Mouse (Mus musculus): Measurements from ENCODE around the gene Znrf3. TPM values are rescaled to one million over a fixed set of nuclear protein-coding genes. Genes with fewer than 3 reads are reported as not detected.
"Not testable (repeated sequence)": the region's sequence is repeated elsewhere in the genome, so short reads cannot be mapped to it uniquely, and the experiment has no call there.

Gene Znrf3
- 9.2 and 10.8 TPM in 2 replicates for polyA plus RNA-seq (2015; fragmentation: Nextera tagmentation; extraction: Ambion mirVana)

- Histone ChIP-seq H3K27ac (peak within 1 kb of the TSS; percentile 63), H3K4me1 (peaks cover 33% of the 10 kb centered on the region), H3K9ac (peak within 1 kb of the TSS; percentile 78), H3K9me3 (replicated peaks) (no peaks in the 10 kb centered on the region), H3K4me3 (peak within 1 kb of the TSS; percentile 83), H3K27me3 (no peaks in the 10 kb centered on the region), H3K36me3 (ENCODE audit: poor library complexity, severe bottlenecking) (no peaks in the 10 kb centered on the region), H3K4me2 (peak within 1 kb of the TSS; percentile 90)
- under 1% methylated on average over 54 of the region's 106 CpGs for WGBS
- ATAC-seq: peak; percentile 86
Observed at GRCm38 (mm10) chr11:5444599-5445451, at the start of gene Znrf3. Gene Znrf3, minus strand, starts transcription at chr11:5444847.

DNA sequence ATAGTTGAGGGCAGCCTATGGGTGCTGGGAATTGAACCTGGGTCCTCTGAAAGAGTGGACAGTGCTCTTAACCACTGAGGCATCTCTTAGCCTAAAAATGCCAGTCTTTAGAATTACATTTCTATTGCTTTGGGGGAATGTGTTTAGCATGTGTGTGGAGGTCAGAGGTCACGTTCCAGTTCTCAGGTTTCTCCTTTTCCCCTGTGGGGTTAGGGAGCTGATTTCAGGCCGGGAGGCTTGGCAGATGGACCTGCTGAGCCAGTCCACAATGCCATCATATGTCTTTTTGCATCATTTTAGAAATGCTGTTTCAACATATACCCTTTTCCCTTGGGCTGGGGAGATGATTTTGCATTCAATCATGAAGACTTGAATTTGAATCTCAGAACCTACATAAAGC is 49.2 kb upstream of the Znrf3 start:
- Histone ChIP-seq H3K4me2 (no peak overlapping the region), H3K9me3 (replicated peaks) (no peaks in the 10 kb centered on the region), H3K9ac (no peak overlapping the region), H3K36me3 (ENCODE audit: poor library complexity, severe bottlenecking) (no peaks in the 10 kb centered on the region), H3K4me3 (no peak overlapping the region), H3K4me1 (no peaks in the 10 kb centered on the region), H3K27me3 (no peaks in the 10 kb centered on the region), H3K27ac (no peak overlapping the region)
- no peak for ATAC-seq
- WGBS: 71% methylated on average over 2 of the region's 2 CpGs

GRCm38 (mm10) chr11:5491912-5492311 is 47.3 kb upstream of the Znrf3 start:
- 85% methylated on average over 7 of the region's 7 CpGs for whole genome bisulfite sequencing
- Histone ChIP-seq H3K4me1 (no peaks in the 10 kb centered on the region), H3K36me3 (ENCODE audit: poor library complexity, severe bottlenecking) (no peaks in the 10 kb centered on the region), H3K9ac (no peak overlapping the region), H3K27ac (no peak overlapping the region), H3K27me3 (no peaks in the 10 kb centered on the region), H3K9me3 (replicated peaks) (no peaks in the 10 kb centered on the region), H3K4me3 (no peak overlapping the region), H3K4me2 (no peak overlapping the region)
- no peak for ATAC-seq

DNA sequence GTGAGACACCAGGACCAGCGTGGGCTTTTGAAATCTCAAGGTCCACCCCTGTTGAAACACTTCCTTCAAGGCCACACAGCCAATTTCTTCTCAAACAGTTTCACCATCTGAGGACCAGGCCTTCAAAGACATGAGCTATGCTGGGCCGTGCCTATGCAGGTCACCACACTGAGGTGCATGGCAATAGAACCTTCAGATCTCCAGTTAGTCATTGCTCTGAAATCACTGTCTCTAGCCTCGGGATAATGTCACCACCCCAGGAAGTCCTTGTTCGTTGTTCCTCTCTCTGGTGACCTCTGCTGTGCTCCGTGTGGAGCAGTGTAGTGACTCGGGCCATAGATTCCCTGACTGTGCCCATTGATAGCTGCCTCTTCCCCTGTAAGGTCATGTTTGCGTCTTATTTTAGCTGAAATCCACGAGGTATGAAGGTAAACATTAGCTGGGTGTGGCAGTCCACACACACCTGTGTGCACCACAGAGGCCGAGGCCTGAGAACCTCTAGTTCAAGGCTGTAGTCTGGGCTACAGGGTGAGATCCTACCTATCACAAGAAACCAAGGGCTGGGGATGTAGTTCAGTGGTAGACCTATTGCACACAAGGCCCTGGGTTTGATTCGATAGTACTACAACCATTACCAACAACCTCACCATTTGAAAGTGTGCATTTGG is 46.5 kb upstream of the Znrf3 start:
- Histone ChIP-seq H3K4me1 (no peaks in the 10 kb centered on the region), H3K9me3 (replicated peaks) (no peaks in the 10 kb centered on the region), H3K4me2 (no peak overlapping the region), H3K36me3 (ENCODE audit: poor library complexity, severe bottlenecking) (no peaks in the 10 kb centered on the region), H3K4me3 (no peak overlapping the region), H3K27me3 (no peaks in the 10 kb centered on the region), H3K27ac (no peak overlapping the region), H3K9ac (no peak overlapping the region)
- WGBS: 88% methylated on average over 10 of the region's 10 CpGs
- no peak for ATAC-seq

DNA sequence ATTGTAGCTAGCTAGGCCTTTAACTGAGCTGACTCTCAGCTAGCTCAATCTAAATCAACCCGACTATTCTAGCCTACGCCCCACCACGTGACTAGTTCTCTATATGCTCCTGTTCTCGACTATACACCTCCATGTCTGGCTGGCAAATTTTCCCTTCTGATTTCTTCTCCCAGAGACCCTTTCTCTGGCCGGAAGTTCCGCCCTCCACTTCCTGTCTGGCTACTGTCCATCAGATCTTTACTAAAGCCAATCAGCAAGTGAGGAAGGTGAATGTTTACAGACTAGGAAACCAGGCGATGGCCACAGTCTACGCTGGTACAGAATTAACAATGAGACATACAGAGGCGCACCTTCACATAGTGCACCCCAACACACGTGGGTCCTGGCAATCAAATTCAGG is 44.8 kb upstream of the Znrf3 start:
- H3K4me1 ChIP-seq; H3K4me3 ChIP-seq; H3K27ac ChIP-seq; H3K27me3 ChIP-seq; H3K4me2 ChIP-seq; H3K9me3 ChIP-seq (replicated peaks); H3K9ac ChIP-seq; ATAC-seq; H3K36me3 ChIP-seq (ENCODE audit: poor library complexity, severe bottlenecking): not testable (repeated sequence)
- 90% methylated on average over 10 of the region's 10 CpGs for WGBS

GRCm38 (mm10) chr11:5485193-5486011 is 40.8 kb upstream of the Znrf3 start:
- peak; percentile 77 for ATAC-seq
- no peaks in the 10 kb centered on the region for H3K27me3 ChIP-seq
- H3K4me2 ChIP-seq: peak overlapping the region; percentile 47
- no peaks in the 10 kb centered on the region for H3K36me3 ChIP-seq (ENCODE audit: poor library complexity, severe bottlenecking)
- H3K27ac ChIP-seq: no peak overlapping the region
- no peaks in the 10 kb centered on the region for H3K9me3 ChIP-seq (replicated peaks)
- WGBS: 16% methylated on average over 15 of the region's 15 CpGs
- no peaks in the 10 kb centered on the region for H3K4me1 ChIP-seq
- H3K9ac ChIP-seq: peak overlapping the region; percentile 59
- H3K4me3 ChIP-seq: peak overlapping the region; percentile 30

- H3K9ac ChIP-seq: no peak overlapping the region
- H3K27me3 ChIP-seq: no peaks in the 10 kb centered on the region
- no peaks in the 10 kb centered on the region for H3K9me3 ChIP-seq (replicated peaks)
- no peak overlapping the region for H3K4me3 ChIP-seq
- WGBS: 88% methylated on average over 13 of the region's 13 CpGs
- no peaks in the 10 kb centered on the region for H3K36me3 ChIP-seq (ENCODE audit: poor library complexity, severe bottlenecking)
- no peak overlapping the region for H3K4me2 ChIP-seq
- no peak overlapping the region for H3K27ac ChIP-seq
- ATAC-seq: no peak
- H3K4me1 ChIP-seq: no peaks in the 10 kb centered on the region
Observed at GRCm38 (mm10) chr11:5482581-5482980, 37.9 kb upstream of the Znrf3 start.

- Histone ChIP-seq H3K36me3 (ENCODE audit: poor library complexity, severe bottlenecking) (no peaks in the 10 kb centered on the region), H3K4me3 (no peak overlapping the region), H3K27me3 (no peaks in the 10 kb centered on the region), H3K4me1 (no peaks in the 10 kb centered on the region), H3K9me3 (replicated peaks) (no peaks in the 10 kb centered on the region), H3K4me2 (no peak overlapping the region), H3K27ac (no peak overlapping the region), H3K9ac (no peak overlapping the region)
- WGBS: 92% methylated on average over 3 of the region's 3 CpGs
- ATAC-seq: no peak
Observed at GRCm38 (mm10) chr11:5478831-5479230, 34.2 kb upstream of the Znrf3 start.

DNA sequence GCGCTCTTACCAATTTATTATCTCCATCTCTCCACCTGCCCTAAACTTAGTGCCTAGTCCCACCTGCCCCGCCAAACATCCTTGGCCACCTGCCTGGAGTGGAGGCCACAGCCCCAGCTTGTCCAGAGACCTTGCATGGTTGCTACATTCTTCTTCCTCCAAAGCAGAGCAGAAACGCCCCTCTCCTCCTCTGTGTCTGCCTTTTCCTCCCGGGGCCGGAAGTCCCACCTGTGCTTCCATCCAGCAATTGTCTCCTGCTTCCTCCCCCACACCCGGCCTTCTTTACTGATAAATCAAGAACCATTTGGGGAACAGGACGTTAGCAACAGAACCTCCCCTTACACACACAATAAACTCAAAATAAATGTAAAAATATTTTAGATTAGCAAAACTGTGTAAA is 33.5 kb upstream of the Znrf3 start:
- Histone ChIP-seq H3K4me1 (no peaks in the 10 kb centered on the region), H3K27ac (no peak overlapping the region), H3K4me3 (no peak overlapping the region), H3K9ac (no peak overlapping the region), H3K9me3 (replicated peaks) (no peaks in the 10 kb centered on the region), H3K27me3 (no peaks in the 10 kb centered on the region), H3K4me2 (no peak overlapping the region), H3K36me3 (ENCODE audit: poor library complexity, severe bottlenecking) (no peaks in the 10 kb centered on the region)
- 86% methylated on average over 7 of the region's 7 CpGs for WGBS
- no peak for ATAC-seq

GRCm38 (mm10) chr11:5476806-5477205 is 32.2 kb upstream of the Znrf3 start:
- no peak for ATAC-seq
- 91% methylated on average over 4 of the region's 4 CpGs for WGBS
- H3K27me3 ChIP-seq: no peaks in the 10 kb centered on the region
- H3K4me1 ChIP-seq: no peaks in the 10 kb centered on the region
- H3K4me2 ChIP-seq: no peak overlapping the region
- H3K36me3 ChIP-seq (ENCODE audit: poor library complexity, severe bottlenecking): no peaks in the 10 kb centered on the region
- H3K9ac ChIP-seq: no peak overlapping the region
- no peak overlapping the region for H3K4me3 ChIP-seq
- no peaks in the 10 kb centered on the region for H3K9me3 ChIP-seq (replicated peaks)
- H3K27ac ChIP-seq: no peak overlapping the region

DNA sequence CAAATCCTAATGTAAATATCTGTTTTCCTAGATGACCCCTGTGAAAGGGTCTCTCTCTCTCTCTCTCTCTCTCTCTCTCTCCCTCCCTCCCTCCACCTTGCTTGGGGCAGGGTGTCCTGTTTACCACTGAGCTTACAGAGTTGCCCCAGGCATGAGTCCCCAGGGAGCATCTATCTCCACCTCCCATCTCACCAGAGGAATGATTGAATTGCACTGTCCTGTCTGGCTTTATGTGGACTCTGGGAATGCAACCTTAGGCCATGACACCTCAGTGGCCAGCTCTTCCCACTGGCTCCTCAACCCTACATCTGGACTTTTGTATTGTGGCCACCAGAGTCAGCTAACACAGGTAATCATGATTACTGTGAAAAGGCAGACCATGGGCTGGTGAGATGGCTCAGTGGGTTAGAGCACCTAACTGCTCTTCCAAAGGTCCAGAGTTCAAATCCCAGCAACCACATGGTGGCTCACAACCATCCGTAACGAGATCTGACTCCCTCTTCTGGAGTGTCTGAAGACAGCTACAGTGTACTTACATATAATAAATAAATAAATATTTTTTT is 31.0 kb upstream of the Znrf3 start:
- H3K27ac ChIP-seq; ATAC-seq; H3K27me3 ChIP-seq; H3K4me1 ChIP-seq; H3K36me3 ChIP-seq (ENCODE audit: poor library complexity, severe bottlenecking); H3K4me3 ChIP-seq; H3K4me2 ChIP-seq; H3K9me3 ChIP-seq (replicated peaks); H3K9ac ChIP-seq: not testable (repeated sequence)
- 81% methylated on average over 2 of the region's 2 CpGs for WGBS

- Histone ChIP-seq H3K27ac (no peak overlapping the region), H3K4me1 (no peaks in the 10 kb centered on the region), H3K9me3 (replicated peaks) (no peaks in the 10 kb centered on the region), H3K9ac (no peak overlapping the region), H3K4me2 (no peak overlapping the region), H3K27me3 (no peaks in the 10 kb centered on the region), H3K36me3 (ENCODE audit: poor library complexity, severe bottlenecking) (no peaks in the 10 kb centered on the region), H3K4me3 (no peak overlapping the region)
- 14% methylated on average over 5 of the region's 5 CpGs for WGBS
- 0 out of 2 replicates have a peak, but pooled peaks have one; percentile 16 for ATAC-seq
Observed at GRCm38 (mm10) chr11:5474130-5474529, 29.5 kb upstream of the Znrf3 start.
